Mouse (Mus musculus) kidney, adult 9 months (tissue): ENCODE measurements at regions not wholly inside any gene's neighbourhood (a gene's known extent, or its start where the extent isn't known, plus 50 kb on each side); places are given as distances from the start of the nearest gene placed in this dataset.

Source experiments
- DNase-seq: peaks from one replicate; pipeline ENCODE4 v3.0.0; 2022

GRCm38 (mm10) chr6:143373686-143374273 is 206.8 kb downstream of the Etnk1 start:
- DNase-seq = peak; percentile 49

GRCm38 (mm10) chr6:143375951-143376713 is 209.1 kb downstream of the Etnk1 start:
- no peak for DNase-seq

GRCm38 (mm10) chr6:143377121-143377520 is 210.1 kb downstream of the Etnk1 start:
- DNase-seq = no peak

- no peak for DNase-seq
Measured at GRCm38 (mm10) chr6:143378126-143378525, 211.1 kb downstream of the Etnk1 start.

GRCm38 (mm10) chr6:143380490-143380889 is 213.5 kb downstream of the Etnk1 start:
- no peak for DNase-seq

- peak; percentile 3 for DNase-seq
Measured at GRCm38 (mm10) chr6:143386597-143387450, 219.8 kb downstream of the Etnk1 start.

GRCm38 (mm10) chr6:143393543-143394207 is 226.7 kb downstream of the Etnk1 start:
- DNase-seq = no peak

- DNase-seq = no peak
Measured at GRCm38 (mm10) chr6:143394377-143394776, 227.4 kb downstream of the Etnk1 start.

GRCm38 (mm10) chr6:143401436-143401835 is 234.4 kb downstream of the Etnk1 start:
- DNase-seq = no peak

GRCm38 (mm10) chr6:143401921-143402320 is 234.9 kb downstream of the Etnk1 start:
- DNase-seq = no peak

GRCm38 (mm10) chr6:143402766-143403165 is 235.7 kb downstream of the Etnk1 start:
- no peak for DNase-seq

- DNase-seq = no peak
Measured at GRCm38 (mm10) chr6:143404521-143404920, 237.5 kb downstream of the Etnk1 start.

- no peak for DNase-seq
Measured at GRCm38 (mm10) chr6:143412056-143412455, 245.0 kb downstream of the Etnk1 start.

GRCm38 (mm10) chr6:143412721-143413120 is 245.7 kb downstream of the Etnk1 start:
- DNase-seq = no peak

- no peak for DNase-seq
Measured at GRCm38 (mm10) chr6:143414590-143415382, 247.8 kb downstream of the Etnk1 start.

GRCm38 (mm10) chr6:143415383-143415778 is 248.4 kb downstream of the Etnk1 start:
- DNase-seq = no peak

GRCm38 (mm10) chr6:143419872-143420271 is 252.9 kb downstream of the Etnk1 start:
- DNase-seq = no peak

- DNase-seq = no peak
Measured at GRCm38 (mm10) chr6:143423026-143423425, 256.0 kb downstream of the Etnk1 start.

GRCm38 (mm10) chr6:143425182-143425829 is 258.3 kb downstream of the Etnk1 start:
- DNase-seq = no peak

GRCm38 (mm10) chr6:143431896-143432450 is 265.0 kb downstream of the Etnk1 start:
- DNase-seq = no peak
